Mouse (Mus musculus): ENCODE data around the gene Tspan9. TPM values are rescaled to one million over a fixed set of nuclear protein-coding genes. Genes with fewer than 3 reads are reported as not detected.

The Tspan9 gene
- 0.48 and 0.73 TPM in 2 replicates for total RNA-seq (2023)

GRCm38 (mm10) chr6:128143390-128144020 lies at the start of gene Tspan9:
Gene Tspan9 (minus strand): TSS chr6:128143594.

Other genes starting within 250 kb of the Tspan9 start
- 0.20 and 0.25 TPM in 2 replicates for gene Tead4, start 157.2 kb upstream of the Tspan9 start, total RNA-seq (2023)
- gene Tulp3, start 212.3 kb upstream of the Tspan9 start, total RNA-seq (2023): 0.52 and 0.69 TPM in 2 replicates
- gene Rhno1, start 219.3 kb upstream of the Tspan9 start, total RNA-seq (2023): 28.1 and 28.7 TPM in 2 replicates
- gene Foxm1, start 219.4 kb upstream of the Tspan9 start, total RNA-seq (2023): 53.1 and 61.4 TPM in 2 replicates
- gene Tex52, start 231.9 kb upstream of the Tspan9 start, total RNA-seq (2023): not detected in 2 replicates
- not detected in 2 replicates for gene Gm44596, start 231.9 kb upstream of the Tspan9 start, total RNA-seq (2023)

All from neutrophil, adult 65 days (primary cell).